Mouse (Mus musculus): ENCODE data around the gene Ostf1.

Gene Ostf1

DNA sequence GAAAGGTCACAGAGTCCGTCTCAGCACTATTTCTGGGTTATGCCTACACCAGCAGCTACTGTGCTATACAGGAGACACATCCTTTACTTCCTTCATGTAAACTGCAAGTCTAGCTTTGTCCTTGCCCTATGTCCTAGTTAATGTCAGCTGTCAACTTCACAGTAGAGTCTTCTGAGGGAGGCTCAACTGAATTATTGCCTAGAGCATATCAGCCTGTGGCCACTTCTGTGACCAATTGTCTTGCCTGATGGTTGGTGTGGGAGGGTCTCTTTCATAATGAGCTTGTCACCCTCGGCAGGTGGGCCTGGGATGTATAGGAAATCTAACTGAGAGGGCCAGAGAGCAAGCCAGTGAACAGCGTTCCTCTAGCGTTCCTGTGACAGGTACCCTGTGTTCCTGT is 11.8 kb upstream of the Ostf1 start:
- DNase-seq: no peak

DNA sequence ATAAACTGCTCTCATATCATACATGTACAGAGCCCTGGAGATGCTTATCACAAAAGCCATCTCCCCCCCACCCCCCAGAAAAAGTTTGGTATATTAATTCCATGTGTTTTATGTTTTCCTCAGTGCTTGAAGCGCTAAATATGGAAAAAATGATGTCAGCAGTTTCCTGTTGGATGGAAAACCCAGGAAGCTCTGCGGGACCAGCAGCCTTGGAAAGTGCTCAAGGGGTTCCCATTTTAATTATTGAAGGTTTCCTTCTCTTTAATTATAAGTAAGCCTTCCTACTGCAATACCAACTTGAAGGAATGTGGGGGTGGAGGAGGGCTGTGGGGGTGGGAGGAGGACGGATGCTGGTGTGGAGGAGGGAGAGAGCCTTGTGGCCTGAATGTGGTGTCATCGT is 9.4 kb upstream of the Ostf1 start:
- DNase-seq: no peak

DNA sequence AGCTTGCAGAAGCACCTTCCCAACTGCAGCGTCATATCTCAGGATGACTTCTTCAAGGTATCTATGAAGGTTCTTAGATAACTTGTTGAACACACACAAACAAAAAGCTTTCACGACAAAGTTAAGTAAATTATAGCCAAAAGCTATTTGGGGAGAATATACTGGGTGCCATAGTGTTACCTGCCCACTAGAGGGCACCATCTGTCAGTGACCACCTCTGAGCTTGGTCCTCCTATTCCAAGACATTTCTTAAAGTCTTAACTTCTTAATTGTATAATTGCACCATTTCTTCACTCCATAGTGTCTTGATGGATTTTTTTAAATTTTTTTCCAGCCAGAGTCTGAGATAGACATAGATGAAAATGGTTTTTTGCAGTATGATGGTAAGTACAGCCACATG is 7.9 kb upstream of the Ostf1 start:
- peak; percentile 38 to 64 for DNase-seq

DNA sequence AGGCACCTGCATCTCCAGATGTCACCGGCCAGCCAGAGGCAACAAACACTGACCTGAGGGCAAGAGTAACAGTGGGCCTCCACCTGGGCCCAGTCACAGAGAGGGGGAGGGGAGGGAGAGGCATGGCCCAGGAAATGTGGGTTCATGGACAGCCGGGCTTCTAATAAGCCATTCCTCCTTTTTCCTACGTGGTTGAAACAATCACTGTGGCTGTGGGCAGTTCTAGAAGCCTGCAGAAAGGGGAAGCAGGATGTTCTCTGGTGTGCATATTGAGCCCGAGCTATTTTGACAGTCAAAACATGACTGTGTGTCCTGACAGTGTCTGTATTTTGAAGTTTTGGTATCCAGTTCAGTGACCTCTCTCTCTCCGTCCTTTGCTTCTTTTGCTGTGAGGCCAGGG is 7.3 kb upstream of the Ostf1 start:
- DNase-seq: no peak

DNA sequence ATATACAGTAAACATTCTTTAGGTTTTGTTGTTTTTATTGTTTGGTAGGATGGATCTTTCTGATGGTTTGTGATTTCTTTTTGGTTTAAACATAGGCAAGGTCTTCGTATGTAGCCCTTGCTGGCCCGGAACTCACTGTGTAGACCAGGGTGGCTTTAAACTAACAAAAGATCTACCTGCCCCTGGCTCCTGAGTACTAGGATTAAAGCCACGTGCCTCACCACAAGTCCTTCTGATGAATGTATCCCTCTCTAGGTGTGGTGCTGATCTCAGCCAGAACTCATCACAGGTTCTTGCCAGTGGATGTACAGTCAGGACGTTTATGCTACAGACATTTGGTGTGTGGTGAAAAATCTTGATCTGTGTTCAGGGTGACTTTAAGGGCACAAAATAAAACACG is 6.3 kb upstream of the Ostf1 start:
- no peak for DNase-seq

DNA sequence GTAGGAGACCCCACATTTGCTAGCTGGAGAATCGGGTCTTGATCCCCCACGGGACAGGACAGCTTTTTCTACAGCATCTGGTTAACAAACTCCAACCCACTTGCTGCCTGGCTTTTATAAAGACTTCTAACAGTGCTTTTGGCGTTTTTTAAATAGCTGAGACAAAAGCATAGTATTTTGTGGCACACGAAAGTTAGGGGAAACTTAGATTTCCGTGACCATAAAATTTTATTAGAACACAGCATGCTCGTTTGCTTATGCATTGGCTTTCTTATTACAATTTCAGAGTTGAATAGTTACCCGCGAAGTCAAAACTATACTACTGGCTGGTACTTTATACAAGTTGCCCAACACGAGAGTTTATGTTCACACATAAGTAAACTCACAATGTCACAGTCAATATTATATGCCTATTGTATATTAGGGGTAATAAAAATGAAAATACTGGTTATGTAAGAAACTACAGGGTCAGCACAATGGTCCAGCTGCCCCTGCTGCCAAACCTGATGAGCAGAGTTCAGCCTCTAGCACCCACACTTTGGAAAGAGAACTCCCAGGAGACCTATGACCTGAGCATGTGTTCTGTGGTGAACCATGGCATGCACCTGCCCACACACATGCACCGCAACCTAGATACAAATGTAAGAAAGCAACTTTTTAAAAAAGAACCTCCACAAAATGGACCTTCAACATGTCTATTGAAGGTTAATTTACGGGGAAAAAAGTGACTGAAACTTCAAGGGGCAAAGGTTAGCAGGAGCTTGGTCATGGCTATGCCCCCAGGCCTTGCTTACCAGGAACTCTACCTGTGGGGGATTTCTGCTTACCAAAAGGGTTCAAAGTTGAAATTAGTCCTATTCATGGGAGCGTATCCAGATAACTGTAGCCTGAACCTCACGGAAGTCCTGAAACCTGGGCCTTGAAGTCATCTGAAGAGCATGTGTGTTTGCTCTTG is 885 bp upstream of the Ostf1 start:
- no peak for DNase-seq

DNA sequence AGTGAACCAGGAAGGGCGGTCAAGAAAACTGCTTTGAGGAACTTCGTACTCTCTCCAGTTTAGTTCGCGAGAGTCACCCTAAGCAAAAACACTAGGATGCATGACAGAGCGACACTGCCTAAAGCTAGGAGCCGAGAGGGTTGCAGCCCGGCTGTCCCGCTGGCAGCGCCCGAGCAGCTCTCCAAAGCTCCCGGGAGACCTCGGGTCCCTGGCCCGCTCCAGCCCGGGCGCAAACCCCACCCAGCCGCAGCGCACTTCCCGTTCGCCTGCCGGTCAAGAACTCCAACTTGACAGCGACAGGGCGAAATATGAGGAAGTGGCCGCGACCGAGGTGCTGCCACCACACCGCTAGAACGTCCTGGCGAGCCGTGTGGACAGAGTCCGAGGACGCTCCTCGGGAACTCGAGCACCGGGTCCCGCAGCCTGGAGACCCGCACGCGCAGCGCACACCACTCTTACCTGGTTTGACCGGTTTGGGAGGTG is 421 bp downstream of the Ostf1 start:
- no peak for DNase-seq

DNA sequence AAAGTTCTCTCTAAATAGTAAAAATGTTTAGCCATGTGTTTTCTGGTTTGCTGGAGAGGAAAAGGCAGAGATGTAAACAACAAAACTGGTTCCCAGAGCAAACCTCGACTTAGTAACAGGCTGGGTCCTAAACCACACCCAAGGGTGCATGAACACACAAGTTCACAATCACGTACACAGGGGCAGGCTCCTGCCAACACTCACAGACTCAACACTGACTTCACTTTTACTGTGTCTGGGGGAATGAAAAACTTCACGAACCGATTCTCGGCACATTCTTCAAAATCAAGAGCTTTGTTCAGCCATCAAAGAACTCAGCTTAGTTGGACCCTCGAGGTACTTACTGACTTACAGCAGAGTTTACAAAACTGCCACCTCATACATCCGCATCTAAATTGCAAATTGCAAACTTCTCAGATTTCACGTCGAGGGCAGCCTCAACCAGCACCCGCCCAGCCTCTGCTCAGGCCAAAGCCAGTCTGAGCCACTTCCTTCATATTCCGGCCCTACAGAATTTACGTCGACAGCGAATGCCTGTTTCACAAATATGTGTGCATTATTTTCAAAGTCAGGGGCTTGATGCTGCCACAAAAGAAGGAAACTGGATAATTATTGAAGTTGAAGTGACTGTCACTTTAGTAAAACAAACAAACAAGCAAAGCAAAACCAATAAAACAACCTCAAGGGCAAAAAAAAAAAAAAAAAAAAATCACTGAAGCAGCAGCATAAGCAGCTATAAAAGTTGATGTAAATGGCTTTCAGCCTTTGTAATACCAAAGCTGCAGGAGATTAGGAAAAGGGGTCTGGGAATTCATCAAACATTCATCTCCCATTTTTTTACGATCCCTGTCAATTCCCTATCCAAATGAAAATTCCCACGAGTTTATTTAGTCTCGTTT is 1.2 kb downstream of the Ostf1 start:
- DNase-seq: no peak

DNA sequence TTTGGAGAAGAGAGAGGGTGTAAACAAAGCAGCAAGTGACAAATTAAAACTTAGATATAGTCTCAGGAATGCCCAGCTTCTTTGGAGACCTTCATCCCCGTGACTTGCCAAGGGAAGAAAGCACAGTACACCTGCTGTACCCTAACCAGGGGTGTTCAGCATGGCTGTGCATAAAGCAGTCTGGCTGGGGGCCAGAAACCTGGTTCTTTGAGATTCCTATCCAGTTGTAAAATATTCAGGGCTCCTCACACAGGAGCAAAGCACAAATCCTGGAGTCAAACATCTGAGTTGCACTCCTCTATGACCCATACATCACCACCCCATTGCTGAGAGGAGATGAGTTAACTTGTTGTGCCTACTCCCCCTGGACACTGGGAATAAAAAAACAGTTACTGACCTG is 2.0 kb downstream of the Ostf1 start:
- peak in 1 of 2 experiments; percentile 35 for DNase-seq

DNA sequence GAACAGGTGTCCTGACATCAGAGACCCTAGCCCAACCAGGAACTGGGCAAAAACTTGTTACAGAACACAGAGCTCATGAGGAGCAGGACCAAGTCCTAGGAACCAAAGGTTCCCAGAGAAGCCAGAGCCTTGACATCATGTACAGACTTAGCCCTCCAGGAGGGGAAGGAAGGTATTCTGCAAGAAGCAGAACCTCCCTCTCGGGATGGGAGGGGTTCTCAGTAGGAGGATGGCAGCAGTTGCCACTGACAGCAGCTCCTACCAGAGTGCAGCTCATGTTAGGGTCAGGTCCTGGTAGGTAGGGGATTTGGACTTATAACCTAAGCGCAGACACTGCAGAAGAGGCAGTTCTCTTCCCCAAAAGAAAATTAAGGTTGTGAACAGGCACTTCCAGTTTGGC is 7.7 kb downstream of the Ostf1 start:
- no peak for DNase-seq

DNA sequence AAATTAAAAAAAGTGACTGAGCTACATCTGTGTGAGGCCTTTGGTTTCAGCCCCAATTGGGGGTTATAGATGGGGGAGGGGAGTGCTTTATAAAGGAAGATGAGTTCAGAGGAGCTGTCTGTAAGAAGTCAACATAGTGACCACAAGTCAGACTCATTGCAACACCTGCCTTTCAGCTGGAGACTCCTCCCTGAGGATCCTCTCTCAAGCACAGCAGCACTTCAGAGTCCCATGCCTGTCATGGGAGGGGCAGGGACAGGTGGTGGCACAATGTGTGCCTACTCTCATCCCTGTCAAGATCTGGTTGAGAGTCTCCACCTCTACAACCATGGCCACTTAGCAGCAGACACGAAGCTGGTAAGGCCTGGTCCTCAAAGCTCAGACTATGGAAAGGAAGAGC is 11.9 kb downstream of the Ostf1 start:
- DNase-seq: no peak

DNA sequence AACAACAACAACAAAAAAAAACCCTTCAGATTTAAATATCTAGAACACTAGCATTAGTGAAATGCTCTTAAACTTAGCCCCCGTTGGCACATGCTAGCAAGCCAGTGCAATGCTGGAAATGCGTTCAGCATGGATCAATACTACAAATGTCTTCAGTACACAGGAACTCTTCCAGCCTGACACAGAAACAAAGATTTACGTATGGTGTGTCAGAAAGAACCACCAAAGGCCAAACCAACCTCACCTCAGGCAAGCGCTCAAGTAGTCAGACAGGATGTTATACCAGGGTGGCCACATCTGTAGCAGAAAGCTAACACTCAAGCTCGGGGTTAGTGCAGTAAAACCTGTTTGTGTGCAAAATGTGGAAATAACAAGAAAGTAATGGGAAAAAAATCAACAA is 12.6 kb downstream of the Ostf1 start:
- no peak for DNase-seq

DNA sequence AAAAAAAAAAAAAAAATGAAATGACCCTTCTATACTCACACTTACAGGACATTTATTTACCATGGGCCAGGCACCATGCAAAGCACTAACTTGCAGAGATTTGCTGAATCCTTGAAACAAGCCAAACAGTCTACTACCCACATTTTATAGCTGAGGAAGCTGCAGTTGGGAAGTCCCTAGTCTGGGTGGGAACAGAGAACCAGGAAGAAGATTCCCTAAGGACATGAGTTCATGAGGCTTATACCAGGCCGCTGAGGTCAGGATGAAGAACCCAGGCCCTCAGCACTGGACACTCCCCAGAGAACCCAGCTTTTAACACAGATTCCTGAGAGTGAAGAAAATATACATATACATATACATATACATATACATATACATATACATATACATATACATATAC is 14.1 kb downstream of the Ostf1 start:
- DNase-seq: no peak

DNA sequence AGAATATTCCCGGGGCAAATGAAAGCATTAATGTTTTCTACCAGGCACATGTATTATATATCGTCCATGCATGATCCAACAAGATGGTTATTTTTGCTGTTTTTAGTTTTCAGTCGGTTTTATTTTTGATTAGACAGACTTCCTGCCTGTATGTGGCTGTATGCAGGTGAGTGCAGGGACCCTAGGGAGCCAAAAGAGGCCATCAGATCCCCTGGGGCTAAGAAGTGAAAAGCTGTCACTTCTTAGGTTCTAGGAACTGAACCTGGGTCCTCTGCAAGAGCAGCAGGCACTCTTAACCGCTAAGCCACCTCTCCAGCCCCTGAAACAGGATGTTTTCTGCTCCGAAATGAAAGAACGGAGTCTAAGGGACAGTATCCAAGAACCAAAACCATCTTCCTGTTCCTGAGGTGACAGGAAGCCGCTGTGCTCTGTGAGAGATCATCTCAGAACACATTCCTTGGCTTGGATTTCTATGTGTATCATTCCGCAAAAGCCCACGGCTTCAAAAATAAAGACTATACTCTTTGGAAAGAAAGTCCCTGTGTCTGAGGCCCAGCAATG is 15.9 kb downstream of the Ostf1 start:
- no peak for DNase-seq

DNA sequence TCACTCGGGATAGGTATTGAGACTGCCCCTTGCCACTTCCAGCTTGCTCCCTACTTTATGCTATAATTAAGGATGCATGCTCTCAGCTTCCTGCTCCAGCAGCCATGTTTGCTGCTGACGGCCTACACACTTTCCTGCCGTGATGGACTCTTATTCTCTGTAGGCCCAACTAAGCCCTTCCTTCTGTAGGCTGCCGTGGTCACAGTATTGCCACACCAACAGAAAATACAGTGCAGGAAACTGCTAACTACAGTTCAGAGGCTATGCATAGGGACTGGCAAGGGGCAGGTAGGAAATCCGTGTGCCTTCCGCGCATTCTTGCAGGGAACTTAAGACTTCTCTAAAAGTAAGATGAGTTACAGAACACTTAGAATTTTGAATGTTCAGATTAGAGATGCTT is 17.3 kb downstream of the Ostf1 start:
- DNase-seq: no peak

DNA sequence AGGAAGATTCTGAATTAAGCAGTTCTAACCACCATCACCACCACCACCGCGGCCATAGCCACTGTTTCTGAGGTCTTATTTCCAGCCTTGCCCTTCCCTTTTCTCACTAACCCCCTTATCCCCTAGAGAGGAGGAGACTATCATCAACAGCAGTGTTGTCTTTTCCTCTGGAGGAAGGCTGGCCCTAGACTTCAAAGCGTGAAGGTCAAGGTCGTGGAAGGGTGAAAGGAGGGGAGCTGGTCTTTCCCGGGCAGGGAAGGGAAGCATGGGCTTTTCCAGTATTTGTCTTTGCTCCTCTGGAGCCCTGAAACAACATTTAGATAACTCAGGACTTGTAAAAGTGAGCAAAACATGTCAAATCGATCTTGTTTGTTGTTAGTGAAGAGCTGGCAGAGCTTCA is 22.6 kb downstream of the Ostf1 start:
- no peak for DNase-seq

DNA sequence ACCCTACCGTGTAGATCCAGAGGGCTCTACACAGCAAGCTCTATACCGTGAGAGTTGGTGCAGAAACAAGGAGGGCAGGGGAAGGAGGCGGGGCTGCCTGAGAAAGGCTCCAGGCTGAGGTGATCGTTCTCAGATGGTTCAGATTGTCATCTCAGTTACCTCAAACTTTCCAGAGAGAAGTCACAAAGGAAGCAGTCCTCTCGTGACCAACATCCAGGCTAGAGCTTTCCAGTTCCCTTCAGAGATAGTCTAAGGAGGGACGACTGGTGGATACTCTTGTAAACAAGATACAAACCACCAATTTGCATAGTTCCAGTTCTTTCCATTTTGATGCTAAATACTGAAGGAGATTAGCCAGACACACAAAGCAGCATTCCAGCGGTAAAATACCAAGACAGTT is 23.7 kb downstream of the Ostf1 start:
- no peak for DNase-seq

DNA sequence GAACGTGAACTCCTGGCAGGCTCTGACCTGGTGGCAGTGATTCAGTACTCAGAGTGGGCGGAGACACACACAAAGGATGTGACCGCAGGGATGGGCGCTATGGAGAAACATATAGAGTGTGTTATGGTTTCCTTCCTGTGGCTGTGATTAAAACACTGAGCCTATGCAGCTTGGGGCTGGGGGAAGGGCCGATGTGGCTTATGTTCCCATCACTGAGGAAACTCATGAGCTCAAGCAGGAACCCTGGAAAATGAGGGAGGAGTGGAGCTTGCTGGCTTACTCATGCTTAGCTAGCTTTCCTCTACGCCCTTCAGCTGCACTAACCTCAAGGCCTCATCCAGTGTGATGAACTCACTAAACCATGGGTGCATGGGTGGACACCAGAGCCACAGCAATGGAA is 28.6 kb downstream of the Ostf1 start:
- DNase-seq: no peak

DNA sequence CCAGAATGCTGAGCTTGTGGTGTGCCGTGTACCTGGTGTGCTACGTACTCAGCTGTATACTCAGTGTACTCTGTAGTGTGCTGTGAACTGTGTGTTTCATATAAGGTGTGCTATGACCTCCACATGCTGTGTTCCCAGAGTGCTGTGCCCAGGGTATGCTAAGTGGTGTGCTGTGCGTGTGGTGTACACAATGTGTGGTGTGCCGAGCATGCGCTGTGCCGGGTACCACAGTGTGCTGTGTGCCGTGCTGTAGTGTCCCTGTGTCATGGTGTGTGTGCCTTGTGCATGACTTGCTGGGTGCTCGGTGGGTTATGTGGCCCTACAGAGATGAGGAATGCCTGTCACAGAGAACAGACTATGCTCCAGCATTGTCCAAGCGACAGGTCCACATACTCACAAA is 31.0 kb downstream of the Ostf1 start:
- DNase-seq: no peak

DNA sequence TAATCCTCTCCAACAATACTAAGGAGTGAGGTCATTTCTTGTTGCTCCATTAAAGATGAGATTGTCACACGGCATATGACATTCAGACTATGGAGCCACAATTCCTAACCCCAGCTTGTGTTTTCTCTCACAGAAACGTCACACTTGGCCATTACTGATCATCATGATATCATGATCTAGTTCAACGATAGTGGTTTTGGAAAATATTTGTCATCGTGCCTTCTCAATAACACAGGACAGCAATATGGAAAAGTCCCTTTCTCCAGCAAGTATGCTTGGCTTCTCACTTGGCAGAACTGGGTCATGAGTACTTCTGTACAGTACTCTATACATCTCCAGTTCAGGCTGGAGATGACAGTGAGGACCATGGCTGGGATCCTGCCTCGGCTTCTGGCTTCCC is 32.0 kb downstream of the Ostf1 start:
- no peak for DNase-seq

DNA sequence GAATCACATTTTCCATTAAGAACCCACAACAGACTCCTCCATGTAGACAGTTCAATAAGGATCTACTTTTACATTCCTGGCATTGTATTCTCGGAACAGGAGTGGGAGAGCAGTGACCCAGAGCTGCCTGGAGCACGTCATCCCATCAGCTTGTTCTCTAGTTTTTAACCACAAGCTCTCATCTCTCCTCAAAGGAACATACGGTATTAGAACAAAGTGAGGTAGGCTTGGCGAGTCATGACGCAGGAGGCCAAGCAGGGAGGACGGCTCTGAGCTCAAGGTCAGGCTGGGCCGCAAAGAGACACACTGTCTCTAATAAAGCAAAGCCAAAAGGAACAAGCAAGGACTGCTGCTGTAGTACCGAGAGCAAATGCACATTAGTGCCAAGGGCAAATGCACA is 32.6 kb downstream of the Ostf1 start:
- no peak for DNase-seq

DNA sequence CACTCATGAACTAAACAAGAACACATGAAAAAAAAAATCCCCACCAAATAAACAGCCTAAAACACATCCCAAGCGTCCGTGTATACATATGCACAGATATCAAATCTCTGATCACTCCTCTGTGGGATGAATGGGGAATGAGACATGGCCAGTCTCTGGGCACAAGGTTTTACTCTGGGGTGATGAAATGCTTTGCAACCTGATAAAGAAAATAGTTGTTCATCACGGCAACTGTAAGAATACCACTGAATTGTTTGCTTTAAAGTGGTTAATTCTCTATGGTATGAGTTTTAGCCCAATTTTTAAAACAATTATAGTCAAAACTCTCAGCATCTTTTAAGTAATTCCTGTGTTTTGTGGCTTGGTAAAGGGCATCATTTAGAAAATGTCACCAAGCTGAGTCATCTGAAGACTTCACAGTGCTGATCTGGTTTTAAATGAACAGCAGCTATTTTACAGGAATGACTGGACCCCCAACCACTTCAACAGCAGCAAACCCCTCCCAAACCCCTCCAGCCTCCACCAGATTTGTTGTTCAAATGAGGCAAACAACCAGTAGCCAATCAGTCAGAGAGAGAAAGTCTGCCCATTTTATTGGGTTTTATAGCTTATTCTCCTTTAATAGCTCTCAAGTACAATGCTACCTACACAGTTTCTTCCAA is 33.2 kb downstream of the Ostf1 start:
- DNase-seq: no peak

DNA sequence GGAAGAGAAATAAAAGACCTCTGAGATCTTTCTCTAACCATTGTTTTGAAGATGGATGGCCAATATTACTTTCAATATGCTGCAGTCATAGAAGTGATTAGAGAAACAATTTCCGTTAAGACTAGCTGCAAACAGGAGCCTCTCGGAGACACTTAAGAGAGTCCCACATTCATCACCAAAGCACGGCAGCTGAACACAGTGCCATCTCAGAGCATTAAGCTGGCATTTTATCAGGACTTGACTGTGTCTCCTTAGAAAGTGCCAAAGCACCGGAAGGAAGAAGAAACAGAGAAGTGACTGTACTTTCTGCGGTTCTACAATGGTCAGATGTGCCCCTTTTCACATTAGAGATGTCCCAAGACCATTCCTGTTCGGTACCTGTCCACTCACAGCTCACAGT is 33.9 kb downstream of the Ostf1 start:
- no peak for DNase-seq

Measured in cerebellum, postnatal 25 days (tissue).